Mouse (Mus musculus) heart, embryonic 16.5 days (tissue): ENCODE data around the gene Kctd20. TPM values are rescaled to one million over a fixed set of nuclear protein-coding genes. Genes with fewer than 3 reads are reported as not detected.

Experiments
- ATAC-seq: fragments of 200-750 bp; cut with Nextera tagmentation; replicated peaks from 2 replicates; pipeline ENCODE4 v1.8.0; 2017; ENCODE audit warnings: moderate number of reproducible peaks; ENCODE audit not compliant: insufficient read depth, low FRiP score; ENCODE audit errors: extremely low read depth
- H3K27ac ChIP-seq: fragments of 300-500 bp; sonication (generic); 2 replicates; pipeline ENCODE4 v1.5.1; 2014; ENCODE audit warnings: mild to moderate bottlenecking, low read length, control low read depth, moderate library complexity
- H3K27me3 ChIP-seq: fragments of 300-500 bp; sonication (generic); 2 replicates; pipeline ENCODE4 v1.6.1; 2014; ENCODE audit warnings: low read length, mixed read lengths; ENCODE audit not compliant: control insufficient read depth, insufficient read depth
- H3K36me3 ChIP-seq: fragments of 300-500 bp; sonication (generic); 2 replicates; pipeline ENCODE4 v1.6.1; 2014; ENCODE audit not compliant: control insufficient read depth, insufficient read depth
- H3K4me1 ChIP-seq: fragments of 300-500 bp; sonication (generic); 2 replicates; pipeline ENCODE4 v1.6.1; 2014; ENCODE audit warnings: low read length, mixed read lengths; ENCODE audit not compliant: control insufficient read depth, insufficient read depth
- H3K4me2 ChIP-seq: fragments of 300-500 bp; sonication (generic); 2 replicates; pipeline ENCODE4 v1.6.1; 2014; ENCODE audit warnings: low read depth, mild to moderate bottlenecking, control low read depth, low read length
- H3K4me3 ChIP-seq: fragments of 300-500 bp; sonication (generic); 2 replicates; pipeline ENCODE4 v1.5.1; 2014; ENCODE audit warnings: mild to moderate bottlenecking, control low read depth, low read length
- H3K9ac ChIP-seq: fragments of 300-500 bp; sonication (generic); 2 replicates; pipeline ENCODE4 v1.6.1; 2014; ENCODE audit warnings: low read length, control low read depth
- H3K9me3 ChIP-seq: fragments of 300-500 bp; sonication (generic); replicated peaks from 2 replicates; pipeline ENCODE4 v1.6.1; 2016; ENCODE audit warnings: low read length; ENCODE audit not compliant: control insufficient read depth
- WGBS: fragments of 180-500 bp; shearing (Covaris S2); extraction: QIAGEN DNeasy Blood & Tissue Kit; methylation state at CpG from one replicate; pipeline ENCODE4 v1.1.7; 2014; 5-methylcytosine and 5-hydroxymethylcytosine counted together
- polyA plus RNA-seq: library from polyadenylated mRNA; unstranded; fragments of >200 nt; fragmentation: Nextera tagmentation; extraction: Ambion mirVana; gene quantifications from 2 replicates; pipeline ENCODE4 v1.2.1, GENCODE M21; 2015

Gene Kctd20
- polyA plus RNA-seq, 1 experiment from 2014 or later, result 56.8 TPM

- whole genome bisulfite sequencing, result 2% methylated on average over 7 of the region's 7 CpGs
- H3K4me3 ChIP-seq, result peak overlapping the region; percentile 76
- H3K4me2 ChIP-seq, result peak overlapping the region; percentile 80
- H3K36me3 ChIP-seq, result no peaks in the 10 kb centered on the region
- H3K9ac ChIP-seq, result peak overlapping the region; percentile 88
- no peaks in the 10 kb centered on the region for H3K27me3 ChIP-seq
- ATAC-seq, result no peak
- H3K9me3 ChIP-seq, result no peaks in the 10 kb centered on the region
- H3K4me1 ChIP-seq, result peaks cover 7% of the 10 kb centered on the region
- H3K27ac ChIP-seq, result peak overlapping the region; percentile 92
Measured at GRCm38 (mm10) chr17:29006812-29007211, 55.1 kb downstream of the Kctd20 start.

DNA sequence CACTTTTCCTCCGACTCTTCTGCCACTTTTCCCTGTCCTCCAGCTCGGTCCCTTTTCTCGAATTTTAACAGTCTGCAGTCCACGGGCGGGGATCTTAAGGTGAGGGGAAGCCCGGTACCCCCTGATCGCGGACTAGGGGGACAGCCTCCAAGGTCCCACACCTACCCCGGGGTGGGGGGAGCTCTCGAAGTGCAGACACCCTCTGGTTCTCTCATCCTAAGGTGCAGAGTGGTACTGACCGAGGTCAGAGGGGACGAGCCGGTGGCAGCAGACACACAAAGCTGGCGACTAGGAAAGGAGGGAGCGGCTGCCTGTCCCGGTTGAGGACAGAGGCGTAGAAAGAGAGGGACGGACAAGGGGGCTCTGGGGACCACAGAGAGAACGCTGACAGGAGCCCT, 55.5 kb downstream of the Kctd20 start:
- no peaks in the 10 kb centered on the region for H3K9me3 ChIP-seq
- H3K4me1 ChIP-seq, result peaks cover 7% of the 10 kb centered on the region
- H3K4me2 ChIP-seq, result peak overlapping the region; percentile 80
- peak; percentile 34; the same call in 1 of the 2 replicates for ATAC-seq
- no peaks in the 10 kb centered on the region for H3K36me3 ChIP-seq
- no peaks in the 10 kb centered on the region for H3K27me3 ChIP-seq
- H3K9ac ChIP-seq, result peak overlapping the region; percentile 88
- WGBS, result under 1% methylated on average over 19 of the region's 19 CpGs
- peak overlapping the region; percentile 76 for H3K4me3 ChIP-seq
- H3K27ac ChIP-seq, result peak overlapping the region; percentile 92

- peak within 1 kb of the TSS; percentile 92 for H3K27ac ChIP-seq
- peaks cover 7% of the 10 kb centered on the region for H3K4me1 ChIP-seq
- WGBS, result under 1% methylated on average over 65 of the region's 65 CpGs
Measured at GRCm38 (mm10) chr17:29007641-29008325, 56.0 kb downstream of the Kctd20 start, which contains the start of gene Stk38. TSS of gene Stk38 (minus strand) at chr17:29007995.

DNA sequence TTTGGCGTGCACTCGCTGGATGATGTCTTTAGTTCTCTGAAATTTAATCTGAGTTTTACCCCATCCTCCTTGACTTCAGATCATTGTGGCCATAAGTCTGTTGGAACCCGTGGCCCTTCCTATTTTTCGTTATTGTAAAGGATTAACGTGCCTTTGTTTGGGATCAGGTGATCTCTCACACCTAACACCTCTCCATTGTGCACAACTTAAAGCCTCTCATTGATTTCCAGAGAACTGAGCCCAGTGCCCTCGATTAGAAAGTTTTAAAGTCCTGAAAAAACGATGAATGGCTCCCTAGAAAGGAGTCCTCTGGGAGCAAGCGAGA, 56.5 kb downstream of the Kctd20 start:
- peak overlapping the region; percentile 92 for H3K27ac ChIP-seq
- peak overlapping the region; percentile 72 for H3K4me2 ChIP-seq
- H3K9ac ChIP-seq, result peak overlapping the region; percentile 88
- no peaks in the 10 kb centered on the region for H3K9me3 ChIP-seq
- H3K4me1 ChIP-seq, result peaks cover 7% of the 10 kb centered on the region
- 16% methylated on average over 8 of the region's 8 CpGs for WGBS
- no peak for ATAC-seq
- no peaks in the 10 kb centered on the region for H3K36me3 ChIP-seq
- peak overlapping the region; percentile 76 for H3K4me3 ChIP-seq
- H3K27me3 ChIP-seq, result no peaks in the 10 kb centered on the region

More at GRCm38 (mm10) chr17:29007641-29008325, 56.0 kb downstream of the Kctd20 start, which contains the start of gene Stk38:
- H3K9ac ChIP-seq, result peak within 1 kb of the TSS; percentile 88
- H3K9me3 ChIP-seq, result no peaks in the 10 kb centered on the region
- H3K4me2 ChIP-seq, result peak within 1 kb of the TSS; percentile 80
- peak within 1 kb of the TSS; percentile 76 for H3K4me3 ChIP-seq
- no peaks in the 10 kb centered on the region for H3K27me3 ChIP-seq
- H3K36me3 ChIP-seq, result no peaks in the 10 kb centered on the region
- ATAC-seq, result peak; percentile 94

GRCm38 (mm10) chr17:29009181-29009580, 57.4 kb downstream of the Kctd20 start:
- H3K4me3 ChIP-seq, result no peak overlapping the region
- ATAC-seq, result no peak
- H3K9ac ChIP-seq, result no peak overlapping the region
- H3K9me3 ChIP-seq, result no peaks in the 10 kb centered on the region
- H3K4me2 ChIP-seq, result no peak overlapping the region
- H3K4me1 ChIP-seq, result peaks cover 7% of the 10 kb centered on the region
- no peaks in the 10 kb centered on the region for H3K27me3 ChIP-seq
- no peaks in the 10 kb centered on the region for H3K36me3 ChIP-seq
- H3K27ac ChIP-seq, result no peak overlapping the region
- WGBS, result 78% methylated on average over 4 of the region's 4 CpGs

DNA sequence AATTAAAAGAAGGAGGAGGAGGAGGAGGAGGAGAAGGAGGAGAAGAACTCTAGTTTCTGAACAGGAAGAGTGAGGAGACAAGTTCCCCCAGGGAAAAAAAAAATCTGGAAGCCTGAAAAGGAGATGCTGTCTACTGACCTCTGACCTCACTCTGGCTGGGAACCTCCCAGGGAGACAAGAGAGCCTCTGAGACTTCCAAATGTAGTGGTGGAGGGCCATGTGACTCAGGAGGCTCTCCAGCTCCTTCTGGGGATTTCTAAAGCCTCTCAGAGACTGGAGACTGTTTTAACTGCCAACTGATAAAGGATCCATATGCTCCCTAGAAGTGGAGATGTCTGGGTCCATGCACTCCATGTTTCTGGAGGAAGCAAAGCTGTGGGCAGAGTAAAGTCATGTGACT, 62.5 kb downstream of the Kctd20 start:
- ATAC-seq, result no peak
- Histone ChIP-seq H3K4me3 (no peak overlapping the region), H3K4me2 (no peak overlapping the region), H3K9me3 (no peaks in the 10 kb centered on the region), H3K27ac (no peak overlapping the region), H3K9ac (no peak overlapping the region), H3K4me1 (no peaks in the 10 kb centered on the region; the same call in 1 of the 2 replicates), H3K36me3 (no peaks in the 10 kb centered on the region), H3K27me3 (no peaks in the 10 kb centered on the region)

GRCm38 (mm10) chr17:29015638-29016037, 63.9 kb downstream of the Kctd20 start:
- no peaks in the 10 kb centered on the region; the same call in 1 of the 2 replicates for H3K4me1 ChIP-seq
- no peak overlapping the region for H3K9ac ChIP-seq
- H3K27ac ChIP-seq, result no peak overlapping the region
- H3K4me3 ChIP-seq, result no peak overlapping the region
- H3K4me2 ChIP-seq, result no peak overlapping the region
- no peaks in the 10 kb centered on the region for H3K27me3 ChIP-seq
- no peaks in the 10 kb centered on the region for H3K36me3 ChIP-seq
- H3K9me3 ChIP-seq, result no peaks in the 10 kb centered on the region
- no peak for ATAC-seq
- 36% methylated on average over 2 of the region's 2 CpGs for WGBS

GRCm38 (mm10) chr17:29016705-29017104, 65.0 kb downstream of the Kctd20 start:
- Histone ChIP-seq H3K4me2 (no peak overlapping the region), H3K9ac (no peak overlapping the region), H3K9me3 (no peaks in the 10 kb centered on the region), H3K36me3 (no peaks in the 10 kb centered on the region), H3K27me3 (no peaks in the 10 kb centered on the region), H3K27ac (no peak overlapping the region), H3K4me1 (no peaks in the 10 kb centered on the region; the same call in 1 of the 2 replicates), H3K4me3 (no peak overlapping the region)
- no peak for ATAC-seq
- 81% methylated on average over 4 of the region's 4 CpGs for WGBS

- Histone ChIP-seq H3K9ac (no peak overlapping the region), H3K36me3 (no peaks in the 10 kb centered on the region), H3K27ac (no peak overlapping the region), H3K4me3 (no peak overlapping the region), H3K27me3 (no peaks in the 10 kb centered on the region), H3K4me2 (no peak overlapping the region), H3K9me3 (no peaks in the 10 kb centered on the region), H3K4me1 (no peaks in the 10 kb centered on the region; the same call in 1 of the 2 replicates)
- no peak for ATAC-seq
- 50% methylated on average over 11 of the region's 11 CpGs for WGBS
Measured at GRCm38 (mm10) chr17:29018292-29018984, 66.7 kb downstream of the Kctd20 start.
